Mouse (Mus musculus) forelimb bud, embryonic 11.5 days (tissue): ENCODE measurements around the gene Rbm17.

Experiments
- DNase-seq: peaks from one replicate; pipeline ENCODE4 v3.0.0-alpha.2; 2012; ENCODE audit warnings: low read depth, low spot score

Gene Rbm17

DNA sequence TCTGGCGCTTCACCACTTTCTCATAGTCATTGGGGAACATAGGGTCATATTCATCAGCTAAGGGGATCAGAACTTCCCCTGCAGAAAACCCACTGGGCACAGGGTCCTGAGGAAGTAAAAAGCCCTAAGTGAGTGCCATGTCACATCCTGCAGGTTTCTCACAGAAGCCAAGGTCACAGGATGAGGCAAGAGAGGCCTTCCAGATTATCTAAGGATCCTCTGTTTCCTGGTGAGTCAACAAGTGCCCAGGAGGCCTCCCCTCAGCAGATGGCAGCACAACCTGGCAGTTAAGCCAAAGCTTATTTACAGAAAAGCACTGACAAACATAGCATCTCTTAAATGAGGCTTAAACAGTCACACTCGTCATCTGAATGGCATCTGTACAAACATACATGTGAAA lies 7.3 kb downstream of the Rbm17 start:
- DNase-seq: no peak

DNA sequence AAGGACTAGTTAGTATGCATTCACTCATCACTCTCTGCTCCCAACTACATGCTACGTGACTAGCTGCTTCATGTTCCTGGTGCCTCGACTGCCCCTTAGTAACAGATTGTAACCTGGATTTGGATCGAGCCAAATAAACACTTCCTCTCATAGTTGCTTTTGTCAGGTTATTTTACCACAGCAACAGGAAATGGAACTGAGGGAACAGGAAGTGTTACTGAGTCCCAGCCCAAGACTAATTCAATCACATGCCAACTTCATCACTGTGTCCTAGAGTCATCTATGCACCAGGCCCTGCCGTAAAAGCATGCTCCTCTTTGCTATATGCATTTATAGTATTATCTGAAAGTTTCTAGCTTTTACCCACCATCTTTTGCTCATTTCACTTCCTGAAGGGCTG lies 16.0 kb downstream of the Rbm17 start:
- DNase-seq: no peak

DNA sequence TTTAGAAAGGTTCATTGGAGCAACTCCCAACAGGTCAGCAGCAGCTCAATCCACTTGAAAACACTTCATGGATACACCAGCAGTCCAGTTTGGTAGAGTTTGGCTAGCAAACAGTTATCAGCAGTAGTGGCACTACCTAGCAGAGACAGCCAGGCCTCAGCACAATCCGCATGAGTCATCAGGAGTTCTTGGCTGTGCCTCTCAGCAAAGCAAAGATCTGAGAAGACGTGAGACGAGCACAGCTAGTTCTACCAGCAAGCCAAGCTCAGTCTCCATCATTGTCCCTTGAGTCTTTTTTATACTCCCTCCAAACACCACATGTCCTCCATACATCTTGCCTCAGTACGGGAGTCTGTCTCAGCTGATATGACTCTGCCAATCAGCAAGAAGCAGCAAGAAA lies 24.6 kb downstream of the Rbm17 start:
- no peak for DNase-seq

DNA sequence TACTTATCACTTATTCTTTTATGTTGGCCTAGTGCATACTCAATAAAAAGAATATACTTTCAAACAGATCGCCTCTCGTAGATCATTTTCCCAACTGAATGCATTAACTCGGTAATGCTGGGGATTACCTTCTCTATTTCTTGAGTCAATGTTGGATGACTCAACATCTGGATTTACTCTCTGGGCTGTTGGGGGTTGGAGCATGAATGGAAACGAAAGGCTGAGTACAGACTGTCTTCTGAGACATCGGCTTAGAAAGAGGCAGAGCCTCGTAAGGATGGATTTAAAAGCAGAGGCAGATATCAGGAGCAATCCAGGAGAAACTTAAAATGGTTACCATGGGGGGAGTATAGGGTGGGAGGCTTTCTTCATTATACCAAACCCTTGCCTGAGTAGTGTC lies 25.8 kb downstream of the Rbm17 start:
- no peak for DNase-seq

DNA sequence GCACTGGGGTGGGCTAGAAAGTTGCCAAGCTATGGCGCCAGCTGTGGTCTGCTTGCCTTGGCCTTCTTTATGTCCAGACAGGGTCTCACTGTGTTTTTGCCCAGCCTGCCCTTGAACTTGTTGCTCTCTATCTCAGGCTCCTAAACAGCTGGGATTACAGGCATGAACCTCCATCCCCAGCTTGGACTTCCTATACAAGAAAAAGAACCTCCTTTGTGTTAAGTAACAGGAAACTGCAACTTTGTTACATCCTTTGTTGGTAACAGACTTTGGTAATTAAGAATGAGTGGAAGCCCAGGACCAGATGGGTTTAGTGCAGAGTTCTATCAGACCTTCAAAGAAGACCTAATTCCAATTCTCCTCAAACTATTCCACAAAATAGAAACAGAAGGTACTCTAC lies 30.3 kb downstream of the Rbm17 start:
- no peak for DNase-seq

DNA sequence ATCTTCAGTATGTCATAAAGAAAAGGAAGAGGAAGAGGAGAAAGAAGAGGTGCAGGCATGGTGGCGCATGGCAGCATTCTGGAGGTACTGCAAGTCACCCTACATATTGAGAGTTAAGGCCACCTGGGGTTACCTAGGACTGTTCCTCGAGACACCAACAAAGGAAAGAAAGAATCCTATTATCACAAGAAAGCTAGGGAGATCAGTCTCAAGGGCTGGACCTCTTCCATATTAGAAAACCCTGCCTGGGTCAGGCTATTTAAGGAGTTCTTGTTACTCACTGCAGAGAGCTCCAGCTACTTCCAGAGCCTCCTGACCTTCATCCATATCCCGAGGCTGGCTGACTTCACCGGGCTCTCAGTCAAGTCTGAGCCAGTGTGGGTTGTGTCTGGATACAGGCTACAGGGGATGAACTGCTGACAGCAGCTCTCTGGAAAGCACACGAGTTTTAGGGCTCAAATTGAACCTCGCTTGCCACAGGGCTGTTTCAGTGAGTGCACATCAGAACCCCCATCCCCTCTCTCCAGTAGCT lies 32.9 kb downstream of the Rbm17 start:
- no peak for DNase-seq

DNA sequence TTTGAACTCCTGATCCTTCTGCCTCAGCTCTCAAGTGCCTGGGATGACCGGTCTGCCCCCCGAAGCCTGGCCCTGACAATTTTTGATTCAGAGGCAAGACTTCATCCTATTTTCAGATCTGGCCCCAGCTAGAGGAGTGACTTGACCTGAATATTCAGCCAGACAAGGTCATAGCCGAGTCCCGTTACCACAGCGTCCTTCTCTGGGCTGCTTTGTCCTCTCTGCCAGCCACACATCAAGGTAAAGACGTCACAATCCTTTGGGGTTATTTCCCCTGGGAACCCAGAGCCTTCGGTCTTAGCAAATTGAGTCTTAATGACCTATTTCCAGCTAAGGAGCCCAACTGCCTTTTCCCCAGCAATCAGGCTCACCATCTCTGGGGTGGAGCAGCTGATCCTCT lies 35.5 kb downstream of the Rbm17 start:
- no peak for DNase-seq

DNA sequence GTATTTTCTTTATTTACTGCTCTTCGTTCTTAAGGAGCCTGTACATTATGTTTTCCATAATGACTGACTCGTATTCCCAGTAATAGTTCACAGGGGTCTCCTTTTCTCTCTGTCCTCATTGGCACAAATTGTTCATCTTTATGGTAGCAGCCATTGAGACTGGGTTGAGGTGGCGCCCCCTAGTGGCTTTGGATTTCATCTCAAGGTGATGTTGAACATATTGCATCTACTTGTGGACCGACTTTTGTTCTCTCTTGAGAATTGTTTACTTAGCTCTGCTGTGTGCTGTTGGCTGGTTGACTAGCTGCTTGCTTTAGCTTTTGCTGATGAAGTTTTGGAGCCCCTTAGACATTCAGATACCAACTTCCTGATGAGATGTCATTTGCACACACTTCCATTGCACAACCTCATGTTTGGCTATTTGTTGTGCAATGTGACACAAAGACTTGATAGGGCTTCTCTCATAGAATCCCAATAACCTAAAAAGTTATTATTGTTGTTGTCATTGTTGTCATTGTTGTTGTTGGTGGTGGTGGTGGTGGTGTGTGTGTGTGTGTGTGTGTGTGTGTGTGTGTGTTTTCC lies 36.1 kb downstream of the Rbm17 start:
- DNase-seq: no peak

DNA sequence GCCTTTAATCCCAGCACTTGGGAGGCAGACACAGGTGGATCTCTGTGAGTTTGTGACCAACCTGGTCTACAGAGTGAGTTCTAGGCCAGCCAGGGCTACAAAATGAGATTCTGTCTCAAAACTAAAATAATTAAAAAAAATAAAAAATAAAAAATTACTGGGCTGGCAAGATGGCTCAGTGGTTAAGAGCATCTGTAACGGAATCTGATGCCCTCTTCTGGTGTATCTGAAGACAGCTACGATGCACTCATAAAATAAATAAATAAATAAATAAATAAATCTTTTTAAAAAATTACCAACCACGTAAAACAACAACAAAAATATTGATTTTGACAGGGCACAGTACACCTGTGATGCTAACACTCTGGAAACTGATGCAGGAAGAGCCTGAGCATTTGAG lies 37.1 kb downstream of the Rbm17 start:
- no peak for DNase-seq

DNA sequence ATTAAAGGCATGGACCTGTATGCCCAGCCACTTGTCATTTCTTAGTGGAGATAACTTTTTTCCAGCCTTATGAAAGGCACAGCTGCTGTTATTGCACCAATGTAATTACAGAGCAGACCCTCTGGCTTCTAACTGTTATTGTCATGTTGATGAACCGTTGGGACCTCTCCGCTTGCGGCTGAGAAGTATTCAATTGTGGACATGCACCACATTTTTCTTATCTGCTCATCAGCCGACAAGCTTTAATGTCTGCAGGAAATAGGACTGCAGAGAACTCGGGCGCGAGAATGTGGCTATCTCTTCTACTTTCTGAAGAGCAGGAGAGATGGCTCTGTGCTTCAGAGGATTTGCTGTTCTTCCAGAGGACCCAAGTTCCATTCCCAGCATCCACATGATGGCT lies 37.7 kb downstream of the Rbm17 start:
- DNase-seq: no peak

DNA sequence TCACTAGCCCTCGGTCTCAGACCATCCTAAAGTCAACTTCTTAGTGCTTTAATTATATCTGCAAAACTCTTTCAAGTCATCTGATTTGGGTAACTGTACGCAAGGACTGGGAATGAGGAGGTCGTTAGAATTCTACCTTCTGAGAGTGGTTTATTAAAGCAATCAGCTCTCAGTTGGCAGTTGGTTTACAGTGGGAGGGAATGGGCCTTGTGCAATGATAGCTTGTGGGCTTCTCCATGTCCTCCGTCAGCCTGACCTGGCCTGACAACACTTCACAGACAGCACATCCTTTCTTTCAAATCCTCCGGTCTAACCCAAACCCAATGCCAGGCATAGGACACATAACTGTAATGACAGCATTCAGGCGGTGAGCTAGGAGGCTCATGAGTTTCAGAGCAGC lies 39.2 kb downstream of the Rbm17 start:
- DNase-seq: no peak

DNA sequence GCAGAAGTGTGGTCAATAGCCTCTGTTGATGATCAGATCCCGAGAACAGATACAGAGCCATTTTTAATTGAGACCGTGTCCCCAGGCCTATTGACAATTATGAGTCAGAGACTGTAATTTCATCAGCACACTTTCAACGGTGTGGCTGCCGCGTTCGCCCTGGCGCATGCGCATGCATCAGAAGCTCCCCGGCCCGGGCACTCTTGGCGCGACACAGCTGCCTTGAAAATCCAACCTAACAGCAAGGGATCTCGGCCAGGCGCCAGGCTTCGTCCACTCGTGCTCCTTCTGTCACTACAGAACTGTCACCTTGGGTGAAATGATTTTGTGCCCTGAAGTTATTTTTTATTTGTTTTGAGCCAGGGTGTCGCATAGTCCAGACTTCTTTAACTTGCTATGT lies 40.7 kb downstream of the Rbm17 start:
- no peak for DNase-seq

DNA sequence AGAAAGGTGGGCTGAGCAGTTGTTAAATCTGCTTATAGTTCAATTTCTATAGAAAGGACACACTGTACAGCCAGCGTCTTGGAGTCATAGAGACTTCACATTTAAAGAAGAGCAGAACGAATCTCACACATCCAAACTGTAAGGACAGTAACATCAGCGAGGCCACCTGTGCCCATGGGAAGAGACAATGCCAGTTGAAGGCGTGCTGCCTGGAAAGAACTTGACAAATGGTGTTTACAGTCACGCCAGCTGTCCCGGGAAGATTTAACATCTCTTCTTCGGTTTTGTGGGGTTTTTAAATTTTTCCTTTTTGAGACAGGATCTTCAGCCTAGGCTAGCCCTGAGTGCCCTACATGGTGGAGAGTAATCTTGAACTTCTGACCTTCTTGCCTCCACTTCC lies 45.3 kb downstream of the Rbm17 start:
- no peak for DNase-seq

DNA sequence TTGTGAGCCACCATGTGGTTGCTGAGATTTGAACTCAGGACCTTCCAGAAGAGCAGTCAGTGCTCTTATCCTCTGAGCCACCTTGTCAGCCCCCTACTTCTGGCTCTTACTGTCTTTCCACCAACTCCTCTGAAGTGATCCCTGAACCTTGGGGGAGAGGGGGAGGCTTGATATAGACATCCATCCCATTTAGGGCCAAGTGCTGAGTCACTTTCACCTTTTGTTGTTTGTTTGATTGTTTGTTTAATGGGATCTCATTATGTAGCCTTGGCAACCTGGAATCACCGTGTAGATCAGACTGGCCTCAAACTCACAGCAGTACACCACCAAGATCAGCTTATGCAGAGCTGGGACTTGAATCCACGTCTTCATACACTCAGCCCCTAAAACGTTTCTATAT lies 46.7 kb downstream of the Rbm17 start:
- no peak for DNase-seq

DNA sequence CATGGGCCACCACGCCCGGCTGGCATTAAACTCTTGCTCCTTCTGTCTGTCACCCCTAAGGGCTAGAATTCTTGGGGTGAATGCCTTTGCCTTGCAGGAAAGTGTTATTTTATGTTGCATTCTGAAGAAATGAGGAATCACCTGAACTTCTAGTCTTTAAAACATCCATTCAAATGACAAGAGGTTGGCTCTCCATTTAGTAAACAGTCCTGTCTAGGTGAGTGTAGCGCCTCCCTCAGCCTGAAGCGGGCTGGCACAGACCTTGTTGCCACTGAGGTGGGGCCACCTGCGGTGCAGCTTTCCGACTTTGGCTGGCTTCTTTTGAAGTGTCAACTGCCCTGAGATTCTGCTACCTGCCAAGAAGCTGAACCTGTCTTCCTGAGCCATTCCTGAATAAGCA lies 48.6 kb downstream of the Rbm17 start:
- no peak for DNase-seq

DNA sequence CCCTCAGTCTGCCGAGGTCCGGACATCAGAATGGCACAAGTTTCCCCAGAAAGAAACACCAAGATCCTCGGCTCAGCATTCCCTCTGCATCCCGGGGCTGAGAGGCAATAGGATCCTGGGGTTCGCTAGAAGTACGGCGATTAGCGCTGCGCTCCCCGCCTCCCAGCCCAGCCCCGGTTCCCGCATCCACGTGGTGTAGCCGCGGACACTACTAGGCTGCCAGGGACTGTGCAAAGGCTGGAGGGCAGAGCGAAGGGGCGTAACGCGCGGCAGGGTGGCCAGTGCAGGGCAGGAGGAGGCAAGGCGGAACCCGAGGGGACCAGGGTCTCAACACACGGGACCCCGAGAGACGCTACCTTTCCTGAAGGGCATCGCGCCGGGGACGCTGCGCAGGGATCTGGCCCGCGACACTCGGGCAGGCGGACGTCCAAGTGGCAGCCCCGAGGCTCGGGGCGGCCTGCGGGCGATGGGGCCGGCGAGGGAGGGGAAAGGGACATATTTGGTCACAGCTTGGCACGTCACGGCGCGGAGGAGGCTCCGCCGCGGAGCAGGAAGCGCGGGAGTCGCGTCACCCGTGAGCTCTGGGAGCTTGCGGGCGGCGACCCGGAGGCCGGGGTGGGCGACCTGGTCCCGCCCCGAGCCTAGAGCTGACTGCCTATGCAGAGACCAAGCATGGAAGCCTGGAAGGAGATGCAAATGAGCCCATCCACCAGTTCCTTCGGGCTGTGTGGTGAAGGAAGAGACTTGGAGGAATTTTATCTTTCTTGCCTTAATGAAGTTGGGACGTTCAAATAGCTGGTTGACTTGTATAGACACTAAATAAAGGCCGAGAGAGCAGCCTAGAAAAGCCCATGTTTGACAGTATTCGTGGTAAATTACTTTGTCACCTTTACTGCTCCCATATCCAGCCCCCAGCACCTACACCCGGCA lies 50.2 kb downstream of the Rbm17 start, which contains the start of gene Pfkfb3:
Pfkfb3 (minus strand) TSS at position 607 of the 930 bp plus-strand sequence.
- DNase-seq: no peak

DNA sequence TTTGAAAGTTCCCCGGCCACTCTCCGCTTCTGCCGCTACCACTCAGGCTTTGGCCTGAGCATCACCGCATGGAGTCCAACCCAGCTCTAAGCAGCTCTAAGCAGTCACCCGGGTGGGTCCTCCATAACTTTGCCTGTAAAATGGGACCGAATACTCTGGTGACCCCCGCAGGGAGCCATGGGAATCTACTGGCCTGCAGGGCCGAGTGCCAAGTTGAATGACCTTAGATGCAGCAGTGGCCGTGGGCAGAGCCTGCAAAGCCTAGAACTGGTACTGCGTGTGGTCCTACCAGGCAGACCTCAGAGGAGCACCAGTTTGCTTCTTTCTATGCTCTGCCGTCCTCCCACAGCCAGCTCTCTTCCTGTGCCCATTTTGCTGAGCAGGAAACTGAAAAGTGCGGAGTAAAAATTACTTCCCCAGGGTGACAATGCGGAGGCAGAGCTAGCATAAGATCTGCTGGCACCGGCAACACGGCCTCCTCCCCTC lies 50.9 kb downstream of the Rbm17 start:
- no peak for DNase-seq

DNA sequence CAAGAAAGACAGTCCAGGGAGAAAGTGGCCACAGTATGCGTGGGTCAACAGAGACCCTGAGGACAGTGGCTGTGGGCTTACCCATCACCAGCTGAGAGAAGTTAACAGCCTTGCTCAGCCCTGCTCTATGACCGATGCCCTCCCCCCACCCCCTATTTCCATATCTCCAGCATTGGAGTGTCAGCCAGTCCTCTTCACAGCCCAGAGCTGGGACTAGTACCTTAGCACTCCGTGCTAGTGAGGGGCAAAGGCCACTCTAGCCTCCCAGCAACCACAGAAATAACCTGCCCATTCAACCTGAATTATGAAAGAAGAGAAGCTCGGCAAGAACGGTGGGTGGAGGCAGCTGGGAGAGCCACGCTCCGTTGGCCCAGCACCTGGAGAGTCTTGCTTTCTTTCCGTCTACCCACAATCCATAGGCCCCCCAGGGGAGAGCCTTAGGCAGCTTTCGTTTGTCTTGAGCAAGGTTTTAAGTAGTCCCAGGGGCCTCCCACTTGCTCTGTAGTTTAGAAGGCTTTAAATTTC lies 51.6 kb downstream of the Rbm17 start:
- no peak for DNase-seq

DNA sequence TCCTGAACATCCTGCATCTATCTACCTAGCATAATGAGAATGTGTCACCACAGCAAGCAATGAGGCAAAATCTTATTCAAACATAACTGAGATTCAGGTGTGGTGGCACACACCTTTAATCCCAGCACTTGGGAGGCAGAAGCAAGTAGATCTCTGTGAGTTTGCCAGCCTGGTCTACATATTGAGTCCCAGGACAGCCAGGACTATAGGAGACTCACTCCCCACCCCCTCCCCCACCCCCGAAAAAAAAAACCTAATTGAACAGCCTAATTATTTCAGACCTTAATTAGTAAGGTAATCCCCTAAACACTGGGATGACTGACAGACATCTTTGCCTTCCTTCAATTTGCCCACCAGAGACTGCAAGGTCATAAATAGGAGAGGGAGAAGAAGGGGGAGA lies 52.2 kb downstream of the Rbm17 start:
- DNase-seq: no peak

DNA sequence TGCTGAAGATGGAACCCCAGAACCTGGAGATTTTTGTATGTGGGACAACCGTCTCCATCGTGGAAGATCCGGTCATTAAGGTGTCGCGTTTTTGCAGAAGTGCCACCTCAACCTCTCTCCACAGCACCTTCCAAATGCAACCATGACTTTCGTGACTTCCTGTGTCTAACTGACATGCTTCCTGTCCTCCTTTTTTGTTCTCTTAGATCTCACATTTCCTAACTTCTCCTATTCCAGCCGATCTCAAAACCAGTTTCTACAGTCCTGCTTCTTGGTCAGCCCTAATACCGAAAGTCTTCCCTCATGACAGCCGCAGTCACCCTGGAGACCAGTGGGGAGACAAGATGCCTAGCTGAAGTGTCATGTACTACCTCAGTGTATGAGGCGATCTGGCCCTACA lies 55.4 kb downstream of the Rbm17 start:
- no peak for DNase-seq

DNA sequence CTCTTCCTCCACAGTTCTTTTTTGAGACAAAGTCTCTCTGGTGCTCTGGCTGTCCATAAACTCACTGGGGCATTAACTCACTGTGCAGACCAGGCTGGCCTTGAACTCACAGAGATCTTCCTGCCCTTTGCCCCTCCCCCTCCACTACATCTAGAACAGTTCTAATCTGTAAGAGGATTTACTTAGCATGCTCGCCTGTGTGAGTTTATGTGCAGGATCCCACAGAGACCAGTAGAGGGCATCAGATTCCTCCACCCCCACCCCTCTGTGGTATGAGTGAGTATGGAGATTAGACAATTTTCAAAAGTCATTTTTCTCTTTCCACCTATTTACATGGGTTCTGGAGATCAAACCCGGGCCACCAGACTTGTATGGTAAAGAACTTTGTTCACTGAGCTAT lies 56.3 kb downstream of the Rbm17 start:
- DNase-seq: no peak

DNA sequence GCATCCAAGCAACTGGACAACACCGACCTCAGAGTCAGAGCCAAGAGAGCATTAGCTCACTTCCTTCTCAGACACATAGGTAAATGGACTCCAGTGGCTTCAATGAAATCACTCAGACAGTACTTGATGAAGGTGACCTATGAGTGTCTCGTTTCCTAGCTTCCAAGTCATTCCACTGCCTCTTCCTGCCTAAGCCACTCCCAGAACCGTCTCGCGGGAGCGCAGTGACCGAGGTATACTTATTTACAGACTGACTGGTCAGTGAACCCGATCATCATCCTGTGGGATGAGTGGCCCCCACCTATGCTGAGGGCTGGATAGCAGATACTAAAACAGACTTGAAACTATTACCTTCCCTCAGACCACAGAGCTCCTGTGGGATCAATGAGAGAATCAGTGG lies 57.9 kb downstream of the Rbm17 start:
- no peak for DNase-seq

DNA sequence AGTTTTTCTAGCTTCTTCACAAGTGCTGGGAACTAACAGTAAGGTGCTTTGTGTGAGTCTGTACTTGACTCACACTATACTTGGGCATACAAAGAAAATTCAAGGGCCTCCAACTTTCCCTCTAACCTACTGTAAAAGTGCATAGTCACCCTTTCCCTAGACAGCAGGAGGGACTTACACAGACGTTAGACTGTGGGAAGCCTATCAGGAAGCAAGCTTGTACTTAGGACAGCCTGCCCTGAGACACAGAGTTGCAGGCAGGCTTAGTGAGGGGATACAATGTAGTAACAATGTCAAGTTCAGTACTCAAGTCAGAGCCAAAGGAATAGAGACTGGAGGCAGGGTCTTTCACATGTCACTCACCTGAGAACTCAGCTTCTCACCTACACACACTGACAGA lies 58.6 kb downstream of the Rbm17 start:
- DNase-seq: no peak
